Mouse (Mus musculus) T-helper 17 cell (primary cell): ENCODE data around the gene 1700008O03Rik.

Experiments
- in situ Hi-C, 2 experiments: fragments of 300-600 bp; cut with MboI, MseI; formaldehyde crosslinking; loops; 1 replicate in 1 of 2; 2 replicates in 1 of 2; pipeline ENCODE4 v1.15.1; 2025; ENCODE audit warnings: high pct_unique_total_duplicates in 2 of 2

The 1700008O03Rik gene

DNA sequence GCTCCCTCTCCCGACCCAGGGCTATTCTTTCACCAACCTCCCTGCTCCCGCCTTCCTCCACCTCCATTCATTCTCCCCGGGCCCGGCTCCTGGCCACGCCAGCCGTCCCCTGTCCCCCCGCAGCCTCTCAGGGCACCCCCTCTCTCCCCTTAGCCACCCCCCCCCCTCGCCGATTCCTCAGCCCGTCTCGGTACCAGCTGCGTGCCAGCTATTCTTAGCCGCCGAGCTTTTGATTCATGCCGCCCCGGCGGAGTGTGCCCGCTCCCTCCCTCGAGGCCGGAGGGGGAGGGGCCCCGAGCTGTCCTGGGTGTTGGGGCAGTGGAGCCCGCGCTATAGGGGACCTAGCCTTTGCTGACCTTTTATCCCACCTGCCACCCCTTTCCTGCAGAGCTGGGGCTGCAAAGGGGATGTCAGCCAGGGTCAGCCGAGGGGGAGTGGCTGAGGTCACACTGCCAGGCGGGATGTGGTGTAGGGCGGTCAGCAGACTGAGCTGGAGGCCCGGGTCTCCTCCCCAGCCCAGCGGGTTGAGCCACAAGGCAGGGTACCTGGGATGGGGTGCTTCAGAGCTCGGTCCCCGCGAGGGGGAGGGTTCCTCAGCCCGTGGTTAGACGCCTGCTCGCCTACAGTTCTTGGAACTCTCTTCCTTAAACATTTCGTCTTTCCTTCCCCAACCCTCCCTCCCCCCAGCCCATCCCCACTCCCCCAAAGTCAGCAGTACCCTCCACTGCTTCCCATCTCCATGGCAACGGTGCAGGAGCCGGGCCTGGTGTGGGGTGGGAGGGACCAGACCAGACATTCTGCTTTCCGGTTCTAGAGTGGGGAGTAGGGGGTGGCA lies 74.5 kb downstream of the 1700008O03Rik start:
- in situ Hi-C loops = loop anchor here in 1 of 2 experiments (5.0 kb wide), 1 partner anchor 49 kb away; the partner anchor contains the start of gene Gm15517

DNA sequence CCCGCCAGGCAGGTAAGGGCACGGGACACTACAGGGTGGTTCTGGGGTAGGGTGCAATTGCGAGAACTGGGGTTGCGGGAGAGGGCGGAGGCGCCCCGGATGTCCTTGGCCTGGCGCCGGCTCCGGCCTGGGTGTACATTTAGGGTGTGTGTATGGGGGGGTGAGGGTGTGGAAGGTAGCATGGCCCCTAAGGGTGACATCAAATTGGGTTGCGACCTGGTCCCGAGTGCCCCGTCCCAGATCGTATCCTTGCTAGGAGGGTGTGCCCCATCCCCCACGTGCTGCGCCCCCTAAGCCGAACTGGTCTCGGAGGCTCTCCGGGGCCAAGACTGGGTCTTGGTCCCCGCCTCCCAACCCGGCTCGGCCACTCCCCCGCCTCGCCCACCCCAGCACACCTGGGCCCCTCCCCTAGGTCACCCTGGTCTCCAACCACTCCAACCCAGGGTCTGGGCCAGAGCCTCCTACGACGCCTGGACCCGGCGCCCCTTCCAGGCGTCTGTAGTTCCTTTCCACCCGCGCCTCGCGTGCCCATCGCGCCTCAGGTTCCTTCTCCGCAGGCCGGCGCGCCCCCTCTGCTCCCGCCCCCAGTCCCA lies 75.2 kb downstream of the 1700008O03Rik start:
- in situ Hi-C loops = loop anchor here in 1 of 2 experiments (5.0 kb wide), 1 partner anchor 48 kb away; the partner anchor contains the start of gene Gm15517
